Mouse (Mus musculus): ENCODE measurements at regions not wholly inside any gene's neighbourhood (a gene's known extent, or its start where the extent isn't known, plus 50 kb on each side); places are given as distances from the start of the nearest gene placed in this dataset.

DNA sequence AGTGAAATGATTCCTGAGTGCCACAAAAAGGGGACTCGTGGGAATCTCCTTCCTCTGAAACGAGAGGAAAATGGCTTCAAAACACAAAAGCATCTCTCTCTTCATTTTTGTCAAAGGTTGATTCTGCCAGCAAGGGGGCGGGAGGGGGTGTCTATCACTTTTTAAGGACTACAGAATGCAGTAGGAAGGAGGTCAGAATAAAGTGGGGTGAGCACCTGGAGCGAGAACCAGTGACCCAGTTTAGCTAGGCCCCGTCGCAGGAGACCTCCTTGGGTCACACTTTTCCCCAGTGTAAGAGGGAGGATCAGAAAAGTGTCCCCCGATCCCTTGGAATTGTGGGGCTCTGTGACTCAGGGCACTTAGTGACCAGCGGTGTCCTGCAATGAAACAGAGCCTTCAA, 133.1 kb downstream of the Tgfb2 start:
- H3K4me3 ChIP-seq (ENCODE audit: low read depth, low read length), result no peak overlapping the region
- no peaks in the 10 kb centered on the region for H3K9me3 ChIP-seq (ENCODE audit: low read depth, low read length)
- H3K36me3 ChIP-seq (ENCODE audit: insufficient read depth), result no peaks in the 10 kb centered on the region
- H3K27ac ChIP-seq (ENCODE audit: low read depth), result no peak overlapping the region
- no peak overlapping the region for H3K4me2 ChIP-seq
- ATAC-seq (ENCODE audit: insufficient read depth) (no peak), DNase-seq (no peak)
- 0 out of 2 replicates have a peak, but pooled peaks cover 3% of the 10 kb centered on the region for H3K4me1 ChIP-seq (ENCODE audit: insufficient read depth)
- 88% methylated on average over 8 of the region's 8 CpGs for WGBS
- H3K9ac ChIP-seq, result no peak overlapping the region
- TF ChIP-seq CTCF (IDR thresholded peaks at IDR 0.05; ENCODE audit: low read depth), result no peak
- no peaks in the 10 kb centered on the region for H3K27me3 ChIP-seq (ENCODE audit: insufficient read depth, low read length)

DNA sequence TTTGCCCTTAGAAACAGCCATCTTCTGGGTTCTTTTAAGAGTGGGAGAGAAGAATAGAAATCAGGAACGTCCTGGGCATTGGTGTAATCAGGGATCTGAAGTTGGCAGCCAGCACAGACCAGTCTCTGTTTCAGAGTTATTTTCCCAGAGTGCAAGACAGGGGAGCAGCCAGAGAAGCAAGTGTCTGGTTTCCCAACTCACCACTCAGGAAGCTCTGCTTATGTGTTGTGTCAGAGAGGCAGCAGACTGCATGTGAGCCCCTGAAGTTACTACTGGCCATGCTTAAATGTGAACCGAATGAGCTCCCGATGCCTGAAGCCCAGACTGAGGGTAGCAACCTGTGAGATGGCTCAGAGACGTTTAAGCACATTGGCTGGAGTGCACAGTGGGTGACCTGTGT, 133.7 kb downstream of the Tgfb2 start:
- TF ChIP-seq CTCF (IDR thresholded peaks at IDR 0.05; ENCODE audit: low read depth), result no peak

DNA sequence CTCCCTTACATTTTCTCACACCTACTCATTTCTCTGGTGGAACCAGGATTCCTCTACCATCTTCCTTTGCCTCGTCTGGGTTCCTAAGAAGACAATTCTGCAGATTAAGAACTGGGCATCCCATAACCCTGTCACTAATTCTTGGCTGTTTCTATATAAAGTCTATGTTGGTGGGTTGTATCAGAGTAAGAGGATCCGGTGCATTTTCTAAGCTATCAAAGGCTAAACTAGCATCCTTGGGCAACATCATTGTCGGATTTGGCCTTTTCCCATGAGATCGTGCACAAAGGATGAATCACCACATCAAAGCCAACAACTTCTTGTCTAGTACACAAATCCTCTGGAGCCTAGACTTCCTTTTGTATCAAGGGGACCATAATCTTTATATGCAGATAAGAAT, 137.3 kb downstream of the Tgfb2 start:
- Histone ChIP-seq H3K4me2 (no peak overlapping the region), H3K4me3 (ENCODE audit: low read depth, low read length) (no peak overlapping the region), H3K9ac (no peak overlapping the region), H3K4me1 (ENCODE audit: insufficient read depth) (0 out of 2 replicates have a peak, but pooled peaks cover 3% of the 10 kb centered on the region), H3K9me3 (ENCODE audit: low read depth, low read length) (no peaks in the 10 kb centered on the region), H3K27ac (ENCODE audit: low read depth) (no peak overlapping the region), H3K27me3 (ENCODE audit: insufficient read depth, low read length) (no peaks in the 10 kb centered on the region), H3K36me3 (ENCODE audit: insufficient read depth) (no peaks in the 10 kb centered on the region)
- no peak for TF ChIP-seq CTCF (IDR thresholded peaks at IDR 0.05; ENCODE audit: low read depth)
- 77% methylated on average over 4 of the region's 4 CpGs for WGBS
- no peak for DNase-seq
- no peak for ATAC-seq (ENCODE audit: insufficient read depth)

More for the DNA sequence above, 133.7 kb downstream of the Tgfb2 start:
- no peak for ATAC-seq (ENCODE audit: insufficient read depth)
- Histone ChIP-seq H3K9ac (no peak overlapping the region), H3K4me1 (ENCODE audit: insufficient read depth) (0 out of 2 replicates have a peak, but pooled peaks cover 3% of the 10 kb centered on the region), H3K27me3 (ENCODE audit: insufficient read depth, low read length) (no peaks in the 10 kb centered on the region), H3K4me3 (ENCODE audit: low read depth, low read length) (no peak overlapping the region), H3K27ac (ENCODE audit: low read depth) (no peak overlapping the region), H3K9me3 (ENCODE audit: low read depth, low read length) (no peaks in the 10 kb centered on the region), H3K4me2 (no peak overlapping the region), H3K36me3 (ENCODE audit: insufficient read depth) (no peaks in the 10 kb centered on the region)
- WGBS, result 56% methylated on average over 4 of the region's 4 CpGs
- no peak for DNase-seq

DNA sequence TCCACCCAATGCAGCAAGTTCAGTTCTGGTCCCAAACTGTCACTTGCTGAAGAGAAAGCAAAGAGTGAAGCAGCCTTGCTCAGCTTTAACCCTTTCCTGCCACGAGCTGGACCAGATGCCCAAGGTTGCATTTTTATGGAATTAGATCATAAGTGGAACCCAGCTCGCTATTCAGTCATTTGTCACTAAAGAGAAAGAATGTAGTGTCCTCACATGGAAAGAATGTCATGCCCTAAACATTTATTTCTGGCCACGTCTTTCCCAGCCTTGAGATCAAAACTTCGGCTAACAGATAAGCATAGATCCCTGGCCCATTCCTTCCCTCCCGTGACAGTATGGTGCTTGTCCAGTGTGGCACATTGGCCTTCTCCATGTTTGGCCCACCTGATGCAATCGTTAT, 137.7 kb downstream of the Tgfb2 start:
- Histone ChIP-seq H3K27me3 (ENCODE audit: insufficient read depth, low read length) (no peaks in the 10 kb centered on the region), H3K27ac (ENCODE audit: low read depth) (no peak overlapping the region), H3K4me3 (ENCODE audit: low read depth, low read length) (no peak overlapping the region), H3K4me1 (ENCODE audit: insufficient read depth) (0 out of 2 replicates have a peak, but pooled peaks cover 3% of the 10 kb centered on the region), H3K36me3 (ENCODE audit: insufficient read depth) (no peaks in the 10 kb centered on the region), H3K9ac (no peak overlapping the region), H3K4me2 (no peak overlapping the region), H3K9me3 (ENCODE audit: low read depth, low read length) (no peaks in the 10 kb centered on the region)
- ATAC-seq (ENCODE audit: insufficient read depth) (peak; percentile 44; the same call in 1 of the 2 replicates), DNase-seq (peak; percentile 71)
- WGBS, result 35% methylated on average over 6 of the region's 6 CpGs
- no peak for TF ChIP-seq CTCF (IDR thresholded peaks at IDR 0.05; ENCODE audit: low read depth)

DNA sequence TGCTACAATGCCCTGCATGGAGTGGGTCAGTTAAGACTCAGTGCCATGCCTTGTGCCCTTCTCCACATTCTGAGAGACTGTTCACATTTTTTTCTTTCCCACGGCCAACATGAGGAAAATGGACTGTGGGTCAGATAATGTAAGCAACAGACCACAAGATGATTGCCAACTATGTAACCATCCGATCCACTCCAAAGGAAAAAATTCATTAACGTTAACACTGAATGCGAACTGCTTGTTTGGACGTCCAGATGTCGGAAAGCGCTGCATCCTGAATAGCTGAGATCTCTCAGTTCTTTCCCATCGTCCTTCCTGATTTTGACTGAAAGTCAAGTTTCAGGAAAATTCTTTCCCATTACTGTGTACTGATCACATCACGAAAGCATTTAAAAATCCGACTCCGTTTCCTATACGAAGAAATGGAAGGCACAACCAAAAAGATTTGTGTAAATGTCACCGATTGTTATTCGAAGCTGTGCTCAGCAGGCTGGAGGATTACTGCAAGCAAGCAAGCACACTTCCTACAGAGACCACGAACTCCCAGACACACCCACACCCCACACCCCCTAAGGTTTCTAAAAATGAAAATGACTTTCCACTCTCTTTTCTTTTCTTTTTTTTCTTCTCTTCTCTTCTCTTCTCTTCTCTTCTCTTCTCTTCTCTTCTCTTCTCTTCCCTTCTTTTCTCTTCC, 138.5 kb downstream of the Tgfb2 start:
- H3K9ac ChIP-seq, result no peak overlapping the region
- no peak overlapping the region for H3K4me3 ChIP-seq (ENCODE audit: low read depth, low read length)
- no peak for TF ChIP-seq CTCF (IDR thresholded peaks at IDR 0.05; ENCODE audit: low read depth)
- H3K36me3 ChIP-seq (ENCODE audit: insufficient read depth), result no peaks in the 10 kb centered on the region
- peak; percentile 67 for DNase-seq
- H3K27ac ChIP-seq (ENCODE audit: low read depth), result 0 out of 2 replicates have a peak overlapping the region, but pooled peaks have one; percentile 1
- no peaks in the 10 kb centered on the region for H3K27me3 ChIP-seq (ENCODE audit: insufficient read depth, low read length)
- WGBS, result 14% methylated on average over 15 of the region's 15 CpGs
- 0 out of 2 replicates have a peak, but pooled peaks cover 3% of the 10 kb centered on the region for H3K4me1 ChIP-seq (ENCODE audit: insufficient read depth)
- H3K9me3 ChIP-seq (ENCODE audit: low read depth, low read length), result no peaks in the 10 kb centered on the region
- peak overlapping the region; percentile 36 for H3K4me2 ChIP-seq
- peak; percentile 31; the same call in 1 of the 2 replicates for ATAC-seq (ENCODE audit: insufficient read depth)

DNA sequence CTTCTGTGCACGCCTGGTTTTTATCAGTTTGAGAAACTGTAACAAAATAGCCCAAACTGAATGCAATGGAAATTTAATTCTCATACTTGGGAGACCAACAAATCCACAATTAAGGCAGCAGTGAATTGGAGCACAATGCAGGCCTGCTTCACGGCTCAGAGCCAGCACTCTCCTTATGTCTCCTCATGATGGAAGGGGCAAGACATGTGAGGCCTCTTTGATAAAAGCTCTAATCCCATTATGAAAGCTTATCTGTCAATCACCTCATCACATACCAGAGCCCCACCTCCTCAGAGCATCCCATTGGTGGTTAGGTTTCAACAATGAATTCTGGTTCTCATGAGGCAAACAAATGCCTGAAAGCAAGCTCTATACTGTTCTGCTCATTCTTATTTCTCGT, 143.8 kb downstream of the Tgfb2 start:
- WGBS, result 72% methylated on average over 3 of the region's 3 CpGs
- no peak overlapping the region for H3K27ac ChIP-seq (ENCODE audit: low read depth)
- H3K4me1 ChIP-seq (ENCODE audit: insufficient read depth), result no peaks in the 10 kb centered on the region

DNA sequence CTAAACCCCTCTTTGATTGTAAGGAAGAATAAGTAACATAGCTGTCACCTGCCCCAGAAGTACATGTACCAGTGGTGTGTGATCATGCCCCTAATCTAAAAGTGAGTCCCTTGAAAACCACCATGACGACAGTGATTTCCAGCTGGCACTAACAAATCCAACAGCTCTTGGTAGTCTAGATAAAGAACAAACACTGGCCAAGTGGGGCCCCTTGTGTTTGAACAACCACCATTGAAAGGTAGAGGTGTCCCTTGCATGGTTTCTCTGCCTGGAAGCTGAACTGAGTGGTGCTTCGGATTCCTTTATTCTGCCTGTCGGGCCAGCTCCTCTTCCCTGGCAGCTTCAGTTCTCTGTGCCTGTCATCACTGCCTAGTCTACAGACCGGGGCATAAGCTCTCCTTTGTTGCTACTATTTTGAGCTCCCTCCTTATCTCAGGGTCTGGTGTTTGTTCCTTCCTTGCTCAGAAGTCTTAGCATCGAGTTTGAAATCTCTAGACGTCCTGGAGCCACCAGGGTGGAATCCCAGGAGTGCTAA, 150.3 kb downstream of the Tgfb2 start:
- no peaks in the 10 kb centered on the region for H3K27me3 ChIP-seq (ENCODE audit: insufficient read depth, low read length)
- no peak overlapping the region for H3K4me2 ChIP-seq
- no peak overlapping the region for H3K4me3 ChIP-seq (ENCODE audit: low read depth, low read length)
- peak; percentile 45 for DNase-seq
- no peaks in the 10 kb centered on the region for H3K36me3 ChIP-seq (ENCODE audit: insufficient read depth)
- WGBS, result 18% methylated on average over 6 of the region's 6 CpGs
- TF ChIP-seq CTCF (IDR thresholded peaks at IDR 0.05; ENCODE audit: low read depth), result no peak
- H3K9ac ChIP-seq, result no peak overlapping the region
- peak; percentile 75 for ATAC-seq (ENCODE audit: insufficient read depth)
- no peaks in the 10 kb centered on the region for H3K9me3 ChIP-seq (ENCODE audit: low read depth, low read length)
- peak overlapping the region; percentile 33; the same call in 1 of the 2 replicates for H3K27ac ChIP-seq (ENCODE audit: low read depth)
- H3K4me1 ChIP-seq (ENCODE audit: insufficient read depth), result no peaks in the 10 kb centered on the region

More for the DNA sequence above, 143.8 kb downstream of the Tgfb2 start:
- ATAC-seq (ENCODE audit: insufficient read depth), result no peak
- TF ChIP-seq CTCF (IDR thresholded peaks at IDR 0.05; ENCODE audit: low read depth), result no peak
- Histone ChIP-seq H3K9me3 (ENCODE audit: low read depth, low read length) (no peaks in the 10 kb centered on the region), H3K9ac (no peak overlapping the region), H3K4me2 (no peak overlapping the region), H3K4me3 (ENCODE audit: low read depth, low read length) (no peak overlapping the region), H3K27me3 (ENCODE audit: insufficient read depth, low read length) (no peaks in the 10 kb centered on the region), H3K36me3 (ENCODE audit: insufficient read depth) (no peaks in the 10 kb centered on the region)
- DNase-seq, result no peak

All from lung, embryonic 14.5 days (tissue).